Mouse (Mus musculus): ENCODE measurements around the gene Trmt6. TPM values are rescaled to one million over a fixed set of nuclear protein-coding genes. Genes with fewer than 3 reads are reported as not detected.

The Trmt6 gene
- total RNA-seq (2023), result 38.5 to 43.6 TPM (median 42.8 TPM) in 4 replicates

GRCm38 (mm10) chr2:132815608-132816314 lies at the start of gene Trmt6, which contains the start of gene Mcm8:
Trmt6 (minus strand) TSS chr2:132816055.
Mcm8 (plus strand) TSS chr2:132816141.

GRCm38 (mm10) chr2:132846407-132847358 lies 30.8 kb upstream of the Trmt6 start, which contains the start of gene Crls1:
Crls1 (plus strand) TSS chr2:132846666.

GRCm38 (mm10) chr2:132780978-132781377 lies 34.9 kb downstream of the Trmt6 start, which contains the start of gene Chgb:
Chgb (plus strand) TSS chr2:132781278.

Other genes with a start within 250 kb of the Trmt6 start
- gene Gpcpd1, start 228.3 kb downstream of the Trmt6 start, total RNA-seq (2023), result 117 to 138 TPM (median 130 TPM) in 4 replicates
- 12.9 to 15.2 TPM (median 13.1 TPM) in 4 replicates for gene Shld1, start 129.1 kb downstream of the Trmt6 start, total RNA-seq (2023)
- 0.20 TPM in 1 of 4 replicates, not detected in the others for gene Chgb, start 34.8 kb downstream of the Trmt6 start, total RNA-seq (2023)
- gene Mcm8, start 86 bp upstream of the Trmt6 start, total RNA-seq (2023), result 4.9 to 9.0 TPM (median 6.9 TPM) in 4 replicates
- 8.0 to 11.7 TPM (median 9.8 TPM) in 4 replicates for gene Crls1, start 30.6 kb upstream of the Trmt6 start, total RNA-seq (2023)
- 0.20 to 0.47 TPM (median 0.23 TPM) in 4 replicates for gene Lrrn4, start 64.8 kb upstream of the Trmt6 start, total RNA-seq (2023)
- not detected in 4 replicates for gene Fermt1, start 129.9 kb upstream of the Trmt6 start, total RNA-seq (2023)

All from B cell, adult 62 days (primary cell).